Mouse (Mus musculus): ENCODE data around the gene Jag1.

- TF ChIP-seq CTCF (IDR thresholded peaks at IDR 0.05 in 2 of 3, conservative IDR thresholded peaks at IDR 0.05 in 1 of 3; ENCODE audit: control insufficient read depth in 1 of 3, insufficient read depth in 1 of 3, low read depth in 2 of 3, low read length in 3 of 3, poor library complexity in 1 of 3, severe bottlenecking in 1 of 3) (no peak), E2F4 (IDR thresholded peaks at IDR 0.05; ENCODE audit: borderline replicate concordance, low read depth, low read length) (no peak), CHD1 (IDR thresholded peaks at IDR 0.05; ENCODE audit: low read depth, low read length) (no peak), MAFK (IDR thresholded peaks at IDR 0.05; ENCODE audit: borderline replicate concordance, low read depth, low read length) (no peak), MAX (IDR thresholded peaks at IDR 0.05; ENCODE audit: low read length) (no peak), ZNF384 (IDR thresholded peaks at IDR 0.05; ENCODE audit: low read depth, low read length) (no peak), USF1 (IDR thresholded peaks at IDR 0.05; ENCODE audit: low read depth, low read length) (no peak), NRF1 (IDR thresholded peaks at IDR 0.05; ENCODE audit: insufficient read depth, low read depth, low read length, poor library complexity, severe bottlenecking) (no peak), ZMIZ1 (IDR thresholded peaks at IDR 0.05; ENCODE audit: low read depth, low read length) (no peak), HCFC1 (IDR thresholded peaks at IDR 0.05; ENCODE audit: low read depth, low read length) (no peak)
Observed at GRCm38 (mm10) chr2:137074313-137074620, 42.2 kb downstream of the Jag1 start.
